Comparison of ENCODE assay signal across 8 mouse cellular contexts in genomic region chr17:6947984-6948768, GRCm38 (mm10). TPM values are rescaled to one million over a fixed set of nuclear protein-coding genes. Genes with fewer than 3 reads are reported as not detected.
DNase-seq lines count a peak whose midpoint lies in the region; ATAC-seq and TF ChIP-seq lines count a peak whose summit lies in the region.
"Not testable (repeated sequence)": the region's sequence is repeated elsewhere in the genome, so short reads cannot be mapped to it uniquely, and the experiment has no call there.

TSS of gene Rsph3b (minus strand) at chr17:6948682.

- H3K9me3 ChIP-seq in hindbrain, embryonic 16.5 days (ENCODE audit: control insufficient read depth, low read length): not testable (repeated sequence)

- peak within 1 kb of the TSS; percentile 76 for H3K4me3 ChIP-seq in gastrocnemius, adult 2 months
- H3K4me3 ChIP-seq in hindbrain, embryonic 16.5 days (ENCODE audit: low read length): peak within 1 kb of the TSS; percentile 56

- H3K4me2 ChIP-seq in hindbrain, embryonic 16.5 days (ENCODE audit: low read length): peak within 1 kb of the TSS; percentile 62

- under 1% methylated on average over 54 of the region's 73 CpGs for WGBS in hindbrain, embryonic 16.5 days

- H3K27ac ChIP-seq in gastrocnemius, adult 2 months: peak within 1 kb of the TSS; percentile 91
- peak within 1 kb of the TSS; percentile 83 for H3K27ac ChIP-seq in hindbrain, embryonic 16.5 days (ENCODE audit: low read depth, low read length)

- H3K36me3 ChIP-seq in hindbrain, embryonic 16.5 days (ENCODE audit: control insufficient read depth, insufficient read depth, low read length): not testable (repeated sequence)

- H3K27me3 ChIP-seq in hindbrain, embryonic 16.5 days (replicated peaks; ENCODE audit: control insufficient read depth, insufficient read depth, low read length): not testable (repeated sequence)

- ATAC-seq in common myeloid progenitor, adult 5-6 weeks (replicated peaks; ENCODE audit: low read depth, poor library complexity, severe bottlenecking): peak; percentile 74
- peak; percentile 97 for ATAC-seq in hindbrain, embryonic 16.5 days

- peak; percentile 67 for DNase-seq in T-cell, adult 2 months (ENCODE audit: low spot score)
- DNase-seq in gastrocnemius, adult 2 months: peak; percentile 91
- peak; percentile 64 to 82 for DNase-seq in left cerebral cortex, adult 18-20 months (ENCODE audit: low spot score in 2 of 2)
- peak; percentile 86 to 91 for DNase-seq in lung, postnatal 4 days
- DNase-seq in retina, postnatal 7 days (ENCODE audit: low read depth, low spot score): peak; percentile 52
- peak; percentile 83 to 87 for DNase-seq in urinary bladder, adult 18-20 months (ENCODE audit: low spot score in 2 of 2)

- not testable (repeated sequence) for TF ChIP-seq CTCF in gastrocnemius, adult 2 months (IDR thresholded peaks at IDR 0.05)

- H3K4me1 ChIP-seq in hindbrain, embryonic 16.5 days (ENCODE audit: control insufficient read depth, insufficient read depth, low read depth, low read length): not testable (repeated sequence)

- H3K9ac ChIP-seq in hindbrain, embryonic 16.5 days (ENCODE audit: low read depth, low read length): peak within 1 kb of the TSS; percentile 72

- intact Hi-C loops in gastrocnemius, adult 2 months (cut with DNase I): not testable (repeated sequence)

RNA-seq across cellular contexts. Expression of gene Rsph3b, which starts in this region (rescaled TPM):
- 43.6 and 46.6 TPM in 2 replicates for total RNA-seq in common myeloid progenitor, adult 5-6 weeks (2017)
- total RNA-seq in gastrocnemius, adult 2 months (2021): 10 to 100 TPM; 20.3 to 26.5 TPM
- polyA plus RNA-seq in hindbrain, embryonic 16.5 days (2015; fragmentation: Nextera tagmentation; extraction: Ambion mirVana): 61.3 and 63.2 TPM in 2 replicates
- total RNA-seq in left cerebral cortex, adult 18-20 months (2021): 10 to 100 TPM; 30.1 to 31.0 TPM

Comparison
In these comparisons a context has a peak if more than half of its experiments do, and no peak if none do; other contexts are left out.
1. Peak in every context shown above with its lines: DNase-seq, ATAC-seq, H3K4me3 ChIP-seq and H3K27ac ChIP-seq.